Mouse (Mus musculus): ENCODE results near the gene Fam104a.
A peak's percentile ranks its signal among the peaks of the same experiment; 100 is the strongest.
"Not testable (repeated sequence)": the region's sequence is repeated elsewhere in the genome, so short reads cannot be mapped to it uniquely, and the experiment has no call there.

The Fam104a gene

GRCm38 (mm10) chr11:113661835-113662351, 22.1 kb downstream of the Fam104a start:
- DNase-seq, result no peak

GRCm38 (mm10) chr11:113660940-113661339, 23.0 kb downstream of the Fam104a start:
- no peak for DNase-seq

- DNase-seq, result not testable (repeated sequence)
Measured at GRCm38 (mm10) chr11:113660213-113660612, 23.7 kb downstream of the Fam104a start.

GRCm38 (mm10) chr11:113658763-113659162, 25.2 kb downstream of the Fam104a start:
- DNase-seq, result no peak

- no peak for DNase-seq
Measured at GRCm38 (mm10) chr11:113658319-113658718, 25.6 kb downstream of the Fam104a start.

- DNase-seq, result no peak
Measured at GRCm38 (mm10) chr11:113657221-113657620, 26.7 kb downstream of the Fam104a start.

- DNase-seq, result no peak
Measured at GRCm38 (mm10) chr11:113656511-113656932, 27.4 kb downstream of the Fam104a start.

GRCm38 (mm10) chr11:113654561-113655270, 29.2 kb downstream of the Fam104a start:
- DNase-seq, result no peak

- no peak for DNase-seq
Measured at GRCm38 (mm10) chr11:113654105-113654504, 29.9 kb downstream of the Fam104a start.

- DNase-seq, result no peak
Measured at GRCm38 (mm10) chr11:113652516-113652915, 31.4 kb downstream of the Fam104a start.

GRCm38 (mm10) chr11:113651907-113652273, 32.1 kb downstream of the Fam104a start:
- peak; percentile 61 for DNase-seq

- no peak for DNase-seq
Measured at GRCm38 (mm10) chr11:113651206-113651906, 32.6 kb downstream of the Fam104a start.

GRCm38 (mm10) chr11:113649353-113650210, 34.4 kb downstream of the Fam104a start, which contains the start of gene Slc39a11:
TSS of gene Slc39a11 (minus strand) at chr11:113650079.
- DNase-seq, result peak; percentile 67

GRCm38 (mm10) chr11:113648690-113649352, 35.1 kb downstream of the Fam104a start, which contains the start of gene Cog1:
TSS of gene Cog1 (plus strand) at chr11:113649169.
- DNase-seq, result no peak

- DNase-seq, result peak; percentile 87
Measured at GRCm38 (mm10) chr11:113648152-113648551, 35.8 kb downstream of the Fam104a start.

GRCm38 (mm10) chr11:113645181-113645580, 38.8 kb downstream of the Fam104a start:
- no peak for DNase-seq

GRCm38 (mm10) chr11:113638680-113639079, 45.3 kb downstream of the Fam104a start:
- DNase-seq, result no peak

GRCm38 (mm10) chr11:113634699-113635121, 49.2 kb downstream of the Fam104a start:
- DNase-seq, result no peak

- DNase-seq, result no peak
Measured at GRCm38 (mm10) chr11:113633398-113633797, 50.6 kb downstream of the Fam104a start.

- DNase-seq, result no peak
Measured at GRCm38 (mm10) chr11:113632303-113632702, 51.7 kb downstream of the Fam104a start.

- no peak for DNase-seq
Measured at GRCm38 (mm10) chr11:113631862-113632261, 52.1 kb downstream of the Fam104a start.

GRCm38 (mm10) chr11:113631302-113631701, 52.7 kb downstream of the Fam104a start:
- DNase-seq, result no peak

All from right cerebral cortex, postnatal 14 days (tissue).